Mouse (Mus musculus): Measurements from ENCODE around the gene Nrxn2.
A peak's percentile ranks its signal among the peaks of the same experiment; 100 is the strongest.

Gene Nrxn2

DNA sequence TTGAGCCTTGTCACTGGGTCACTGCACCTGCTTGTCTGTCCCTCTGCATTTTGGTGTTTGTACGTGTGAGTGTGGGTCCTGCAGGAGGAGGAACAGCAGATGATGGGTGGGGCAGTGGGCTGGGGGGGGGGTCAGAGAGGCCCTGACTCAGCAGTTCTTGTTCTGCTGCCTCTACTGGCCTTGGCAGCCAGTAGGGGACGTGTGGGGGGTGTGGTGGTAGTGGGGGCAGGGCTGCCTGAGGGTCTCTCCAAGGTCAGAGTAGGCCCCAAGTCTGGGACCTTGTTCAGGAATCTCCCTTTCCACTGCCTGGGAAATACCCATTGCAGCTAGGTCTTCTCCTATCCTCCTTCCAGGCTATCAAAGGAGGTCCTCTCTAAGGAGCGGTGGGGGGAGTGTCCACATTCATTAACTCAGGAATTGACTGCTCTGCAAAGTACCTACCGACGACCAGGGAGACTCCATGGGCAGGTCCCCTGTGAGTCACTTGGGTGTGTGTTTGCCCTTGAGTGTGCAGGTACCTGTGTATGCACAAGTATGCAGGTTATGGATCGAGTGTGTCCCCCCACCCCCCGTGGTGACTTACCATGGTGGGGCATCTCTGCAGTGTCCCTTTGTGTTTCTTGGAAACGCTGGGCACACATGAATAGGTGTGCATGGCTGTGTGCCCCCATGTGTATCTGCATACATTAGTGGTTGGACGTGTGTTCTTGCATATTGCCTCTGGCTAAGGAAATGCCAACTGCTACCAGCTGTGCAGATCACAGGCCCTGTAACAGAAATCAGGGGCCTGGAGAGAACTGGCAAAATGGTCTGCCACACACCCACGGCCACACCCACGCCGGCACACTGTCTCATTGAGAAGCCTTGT is 1.4 kb upstream of the Nrxn2 start:
- no peak for DNase-seq (ENCODE audit: low spot score)

DNA sequence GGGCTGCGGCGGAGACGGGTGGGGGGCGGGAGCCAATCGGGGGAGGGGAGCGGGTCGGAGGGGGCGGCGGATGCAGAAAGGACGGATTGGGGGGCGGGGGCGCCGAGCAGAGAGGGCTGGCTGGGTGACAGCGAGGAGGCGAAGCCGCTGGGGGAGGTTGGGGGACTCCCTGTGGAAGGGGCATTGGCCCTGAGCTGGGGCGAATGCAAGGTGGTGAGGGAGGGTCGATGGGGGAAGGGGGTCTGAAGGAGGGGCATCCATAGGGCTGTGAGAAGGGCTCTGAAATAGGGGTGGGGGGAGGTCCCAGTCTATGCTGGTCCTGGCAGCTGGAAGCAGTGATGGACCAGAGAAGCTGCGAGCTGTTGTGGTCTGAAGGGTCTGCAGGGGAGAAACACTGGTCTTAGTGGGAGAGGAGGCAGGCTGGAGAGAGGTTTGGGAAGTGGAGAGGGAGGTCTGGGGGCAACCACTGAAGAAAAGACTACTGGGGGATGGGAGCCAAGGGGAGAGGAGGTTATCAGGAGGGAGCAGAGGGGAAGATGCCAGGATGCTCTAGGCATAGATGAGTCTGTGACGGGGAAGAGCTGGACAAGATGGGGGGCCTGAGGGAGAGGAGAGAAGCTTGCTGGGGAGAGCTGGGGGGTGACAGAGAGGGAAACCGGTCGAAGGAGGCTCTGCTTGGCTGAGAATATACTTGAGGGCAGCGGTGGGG is 607 bp downstream of the Nrxn2 start:
- DNase-seq (ENCODE audit: low spot score): no peak

DNA sequence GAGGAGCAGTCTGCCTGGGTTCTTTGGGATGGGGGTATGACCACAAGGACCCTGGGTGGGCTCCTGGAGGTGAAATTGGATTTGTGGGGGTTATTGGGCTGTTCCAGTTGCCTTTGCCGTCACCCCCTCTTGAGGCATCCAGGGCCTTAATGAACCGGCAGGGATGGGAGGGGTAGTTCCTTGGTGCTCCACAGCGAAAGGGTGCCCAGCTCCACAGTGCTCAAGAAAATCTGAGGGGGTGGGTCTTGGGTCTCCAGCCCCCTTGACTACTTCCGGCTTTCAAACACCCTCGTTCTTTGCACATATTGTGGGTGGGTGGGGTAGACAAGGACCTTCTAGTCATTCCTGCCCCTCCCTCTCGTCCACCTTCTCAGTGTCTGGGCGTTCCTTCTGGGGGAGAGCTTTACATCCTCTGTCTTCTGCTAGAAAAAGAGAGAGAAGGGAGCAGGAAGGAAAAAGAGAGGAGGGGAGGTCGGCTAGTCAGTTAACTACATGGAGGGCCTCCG is 1.3 kb downstream of the Nrxn2 start:
- DNase-seq (ENCODE audit: low spot score): no peak

DNA sequence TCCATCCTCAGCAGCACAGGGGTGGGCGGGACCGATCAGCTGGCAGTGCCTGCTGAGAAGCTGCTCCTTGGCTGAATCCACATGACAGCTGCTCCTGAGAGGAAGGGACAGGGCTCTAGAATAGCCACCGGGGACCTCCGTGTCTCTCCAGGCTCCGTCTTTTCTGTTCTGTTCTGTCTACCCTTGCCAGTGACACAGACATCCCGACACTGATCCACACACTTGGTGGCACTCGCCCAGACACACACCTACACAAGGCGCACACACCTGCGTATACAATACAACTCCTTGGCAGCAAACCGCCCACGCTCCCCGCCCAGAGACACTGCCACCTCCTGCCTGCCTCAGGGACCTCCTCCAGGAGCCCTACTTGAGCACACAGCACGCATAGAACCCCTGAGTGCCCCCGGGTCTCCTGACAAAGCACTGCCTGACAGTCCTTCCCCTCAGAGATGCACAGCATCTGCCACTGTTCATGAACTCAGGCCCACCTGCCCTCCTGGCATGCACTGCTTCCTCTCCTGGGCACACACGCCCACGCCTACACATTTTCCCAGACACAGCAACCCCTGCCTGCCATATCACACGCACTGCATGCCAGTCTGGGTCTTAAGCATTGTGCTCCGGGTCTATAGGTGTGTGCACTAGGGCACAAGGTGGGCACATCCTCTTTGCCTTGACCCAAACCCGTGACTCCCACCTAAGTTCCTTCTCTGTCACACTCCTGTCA is 2.1 kb downstream of the Nrxn2 start:
- no peak for DNase-seq (ENCODE audit: low spot score)

DNA sequence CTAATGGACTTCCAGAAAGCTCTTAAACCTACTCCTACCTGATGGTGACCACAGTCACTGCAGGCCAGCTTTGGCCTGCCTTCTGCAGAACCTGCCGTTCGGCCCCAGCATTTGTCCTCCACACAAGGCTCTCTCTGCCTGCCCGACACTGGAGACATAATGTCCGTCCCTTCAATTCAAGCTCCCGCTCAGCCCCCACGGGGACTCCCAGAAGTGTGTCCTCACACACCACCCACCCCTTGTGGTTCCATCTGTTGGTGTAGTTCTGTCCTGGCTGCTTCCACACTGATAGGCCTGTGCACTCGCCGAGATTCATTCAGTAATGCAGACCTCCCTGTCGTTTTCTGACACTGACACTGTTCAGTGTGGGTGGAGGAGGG is 2.7 kb downstream of the Nrxn2 start:
- DNase-seq (ENCODE audit: low spot score): no peak

DNA sequence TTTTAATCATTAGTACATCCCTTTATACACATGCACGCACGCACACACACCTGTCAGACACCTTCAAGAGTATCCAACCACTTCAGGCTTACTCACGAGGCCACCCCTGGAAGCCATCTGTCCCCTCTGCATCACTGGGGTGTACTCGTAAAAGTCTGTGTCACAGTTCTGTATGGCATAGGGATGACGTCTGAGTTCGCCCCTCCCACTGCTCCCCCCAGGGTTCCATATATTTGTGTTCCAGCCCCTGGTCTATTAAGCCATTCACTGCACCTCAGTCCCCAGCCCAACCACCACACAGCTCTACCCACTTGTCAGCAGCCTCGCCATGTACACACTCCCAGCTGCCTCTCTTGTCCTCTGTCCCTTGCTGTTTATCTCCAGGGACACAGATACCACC is 3.5 kb downstream of the Nrxn2 start:
- no peak for DNase-seq (ENCODE audit: low spot score)

DNA sequence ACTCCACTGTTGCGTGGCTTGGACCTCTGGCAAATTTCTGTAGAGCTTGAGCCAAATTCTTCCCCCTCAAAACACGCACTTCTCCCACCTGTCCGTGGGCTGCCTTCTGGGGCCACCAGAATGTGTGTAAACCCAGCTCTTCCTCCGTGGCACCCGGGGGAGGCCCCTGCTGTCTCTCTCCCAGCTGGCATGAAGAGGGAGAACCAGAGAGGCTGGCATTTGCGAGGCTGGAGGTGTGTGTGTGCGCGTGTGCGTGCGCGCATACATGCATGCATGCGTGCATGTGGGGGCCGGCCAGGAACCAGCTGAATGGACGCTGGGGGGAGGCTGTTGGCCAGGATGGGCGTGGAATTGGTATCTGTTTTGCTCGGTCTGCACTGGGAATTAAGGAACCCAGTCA is 4.7 kb downstream of the Nrxn2 start:
- DNase-seq (ENCODE audit: low spot score): no peak

DNA sequence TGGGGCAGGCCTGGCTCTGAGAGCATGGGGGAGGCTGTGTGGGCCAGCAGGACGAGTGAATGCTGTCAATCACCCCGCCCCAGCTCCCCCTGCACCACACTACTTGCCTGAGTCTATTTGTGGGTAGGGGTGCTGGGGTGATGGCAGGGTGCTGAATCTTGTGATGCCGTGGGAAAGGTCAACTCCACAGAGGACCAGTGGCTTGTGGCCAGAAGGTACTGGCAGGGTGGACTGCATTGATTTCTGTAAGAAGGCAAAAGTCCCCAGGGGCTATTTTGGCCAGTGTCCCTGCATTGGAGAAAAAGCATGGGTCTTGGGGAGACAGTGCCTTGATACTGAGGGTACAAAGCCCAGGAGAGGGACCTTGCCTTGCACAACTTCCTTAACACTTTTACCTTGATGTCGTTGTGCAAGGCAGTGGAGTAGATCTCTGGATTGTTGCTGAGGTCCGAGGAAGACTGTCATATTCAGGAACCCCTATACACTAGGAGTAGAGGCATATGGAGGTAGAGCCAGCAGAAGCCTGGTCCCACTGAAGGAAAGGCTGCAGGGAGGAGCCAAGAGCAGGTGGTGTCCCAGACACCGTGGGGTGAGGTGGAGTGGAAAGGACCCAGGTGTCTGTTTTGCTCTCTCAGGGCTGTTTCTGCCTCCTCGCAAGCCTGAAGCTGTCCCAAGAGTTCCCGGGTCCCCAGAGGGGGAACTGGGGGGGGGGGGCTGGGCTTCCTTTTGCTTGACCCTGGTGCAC is 5.8 kb downstream of the Nrxn2 start:
- DNase-seq (ENCODE audit: low spot score): no peak

DNA sequence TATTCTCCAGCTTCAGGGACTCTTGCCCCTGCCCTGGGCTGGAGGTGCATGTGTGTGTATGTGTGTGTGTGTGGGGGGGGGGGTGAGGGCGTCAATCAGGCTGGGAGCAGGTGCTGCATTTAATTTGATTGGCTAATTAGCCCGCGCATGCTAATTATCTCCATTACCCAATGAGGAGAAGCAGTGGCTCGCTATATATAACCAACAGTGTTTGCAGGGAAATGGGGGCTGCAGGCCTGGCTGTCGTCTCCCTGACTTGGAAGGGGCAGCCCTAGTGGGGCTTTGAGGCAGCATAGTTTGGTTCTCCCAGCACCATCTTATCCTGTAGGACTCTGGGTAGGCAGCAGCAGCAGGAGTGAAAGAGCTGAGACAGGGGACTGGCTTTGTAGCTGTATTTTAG is 7.1 kb downstream of the Nrxn2 start:
- no peak for DNase-seq (ENCODE audit: low spot score)

DNA sequence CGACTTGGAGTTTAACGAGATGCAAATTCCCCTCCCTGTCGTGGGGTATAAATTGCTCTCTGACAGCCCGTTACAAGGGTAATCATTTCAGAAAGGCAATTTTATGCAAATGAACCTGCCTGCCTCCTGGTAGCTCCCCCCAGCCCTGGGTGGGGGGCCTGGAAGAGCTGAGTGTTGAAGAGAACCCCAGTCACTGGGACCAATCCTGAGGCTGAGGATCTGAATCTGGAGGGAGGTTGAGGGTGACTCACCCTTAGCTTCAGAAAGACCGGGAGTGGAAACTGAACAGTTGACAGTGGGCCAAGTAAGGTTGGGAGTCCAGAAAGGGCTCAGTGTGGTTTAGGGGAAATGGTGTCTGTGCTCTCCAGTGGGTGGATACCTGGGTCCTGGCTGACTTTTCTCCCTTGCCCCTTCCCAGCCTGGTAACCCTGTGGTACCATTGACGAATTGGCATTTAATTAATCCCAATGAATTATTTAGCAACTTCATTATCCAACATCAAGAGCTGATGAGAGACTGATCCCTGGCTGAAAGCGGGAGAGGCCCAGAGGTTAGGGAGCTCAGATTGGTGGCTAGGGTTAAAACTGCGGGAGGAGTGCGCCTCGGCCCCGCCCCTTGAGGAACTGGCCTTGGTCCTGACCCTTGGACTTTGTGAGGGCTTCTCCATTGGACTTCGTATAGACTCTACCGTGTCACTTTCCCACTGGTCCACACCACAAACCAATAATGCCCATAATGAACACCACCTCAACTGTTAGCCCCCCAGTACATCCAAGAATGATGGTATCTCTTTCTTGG is 8.4 kb downstream of the Nrxn2 start:
- DNase-seq (ENCODE audit: low spot score): peak; percentile 47

DNA sequence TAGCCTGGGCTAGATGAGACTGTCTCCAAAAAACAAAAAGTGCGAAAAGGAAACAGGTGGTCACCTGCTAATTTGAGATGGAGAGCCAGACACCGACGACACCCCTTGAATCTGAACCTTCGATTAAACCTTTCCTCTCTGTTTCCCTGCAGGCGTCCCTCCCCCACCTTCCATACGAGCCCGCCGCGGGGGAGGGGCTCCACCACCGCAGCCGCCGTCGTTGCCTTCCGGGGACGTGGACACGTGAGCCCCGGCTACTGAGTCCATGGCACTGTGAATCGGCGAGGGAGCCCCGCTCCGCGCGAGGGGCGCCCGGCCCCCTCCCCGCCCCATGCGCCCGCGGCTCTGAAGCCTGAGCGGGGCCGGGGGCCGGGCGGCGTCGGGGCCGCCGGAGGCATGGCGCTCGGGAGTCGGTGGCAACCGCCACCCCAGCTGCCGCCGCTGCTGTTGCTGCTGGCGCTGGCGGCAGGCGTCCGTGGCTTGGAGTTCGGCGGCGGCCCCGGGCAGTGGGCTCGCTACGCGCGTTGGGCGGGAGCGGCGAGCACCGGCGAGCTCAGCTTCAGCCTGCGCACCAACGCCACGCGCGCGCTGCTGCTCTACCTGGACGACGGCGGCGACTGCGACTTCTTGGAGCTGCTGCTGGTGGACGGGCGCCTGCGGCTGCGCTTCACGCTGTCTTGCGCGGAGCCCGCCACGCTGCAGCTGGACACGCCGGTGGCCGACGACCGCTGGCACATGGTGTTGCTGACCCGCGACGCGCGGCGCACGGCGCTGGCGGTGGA is 9.3 kb downstream of the Nrxn2 start:
- DNase-seq (ENCODE audit: low spot score): peak; percentile 43

DNA sequence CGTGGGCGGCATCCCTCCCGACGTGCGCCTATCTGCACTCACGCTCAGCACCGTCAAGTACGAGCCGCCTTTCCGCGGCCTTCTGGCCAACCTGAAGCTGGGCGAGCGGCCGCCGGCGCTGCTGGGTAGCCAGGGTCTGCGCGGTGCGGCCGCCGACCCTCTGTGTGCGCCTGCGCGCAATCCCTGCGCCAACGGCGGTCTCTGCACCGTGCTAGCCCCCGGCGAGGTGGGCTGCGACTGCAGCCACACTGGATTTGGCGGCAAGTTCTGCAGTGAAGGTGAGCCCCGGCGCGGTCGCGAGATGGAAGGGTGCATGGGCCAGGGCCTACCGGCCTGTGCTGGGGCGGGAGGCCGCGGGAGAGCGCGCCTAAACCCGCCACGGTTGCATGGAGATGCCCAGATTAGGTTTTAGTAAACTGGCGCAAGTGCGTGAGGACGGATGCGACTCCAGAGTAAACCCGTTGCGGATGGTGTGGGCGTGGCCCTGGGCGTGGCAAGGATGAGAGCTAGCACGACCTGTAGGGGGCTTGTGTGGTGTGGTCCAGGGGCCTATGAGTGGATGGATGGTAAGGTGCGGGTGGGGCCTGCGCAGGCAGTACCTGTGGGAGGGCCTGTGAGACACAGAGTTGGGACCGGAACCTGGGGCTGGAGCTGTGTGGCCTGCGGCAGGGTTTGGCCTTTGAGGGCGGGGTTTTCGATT is 10.1 kb downstream of the Nrxn2 start:
- no peak for DNase-seq (ENCODE audit: low spot score)

DNA sequence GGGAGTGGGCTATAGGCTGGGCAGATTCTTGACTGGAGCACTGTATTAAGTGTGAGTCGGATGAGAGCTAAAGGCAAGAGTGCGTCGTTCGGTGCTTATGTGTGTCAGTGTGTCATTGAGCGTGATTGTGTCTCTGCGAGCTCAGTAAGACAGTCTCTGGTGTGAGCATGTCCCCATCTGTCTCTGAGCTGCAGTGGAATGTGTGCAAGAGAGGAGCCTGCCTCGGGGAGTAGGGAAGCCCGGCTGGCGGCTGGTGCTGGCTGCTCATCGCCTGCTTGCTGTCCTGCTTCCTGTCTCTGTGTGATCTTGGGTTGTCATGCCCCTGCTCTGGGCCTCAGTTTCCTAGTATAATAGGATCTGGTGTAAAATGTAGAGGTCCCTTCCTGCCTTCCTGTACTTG is 24.5 kb downstream of the Nrxn2 start:
- no peak for DNase-seq (ENCODE audit: low spot score)

DNA sequence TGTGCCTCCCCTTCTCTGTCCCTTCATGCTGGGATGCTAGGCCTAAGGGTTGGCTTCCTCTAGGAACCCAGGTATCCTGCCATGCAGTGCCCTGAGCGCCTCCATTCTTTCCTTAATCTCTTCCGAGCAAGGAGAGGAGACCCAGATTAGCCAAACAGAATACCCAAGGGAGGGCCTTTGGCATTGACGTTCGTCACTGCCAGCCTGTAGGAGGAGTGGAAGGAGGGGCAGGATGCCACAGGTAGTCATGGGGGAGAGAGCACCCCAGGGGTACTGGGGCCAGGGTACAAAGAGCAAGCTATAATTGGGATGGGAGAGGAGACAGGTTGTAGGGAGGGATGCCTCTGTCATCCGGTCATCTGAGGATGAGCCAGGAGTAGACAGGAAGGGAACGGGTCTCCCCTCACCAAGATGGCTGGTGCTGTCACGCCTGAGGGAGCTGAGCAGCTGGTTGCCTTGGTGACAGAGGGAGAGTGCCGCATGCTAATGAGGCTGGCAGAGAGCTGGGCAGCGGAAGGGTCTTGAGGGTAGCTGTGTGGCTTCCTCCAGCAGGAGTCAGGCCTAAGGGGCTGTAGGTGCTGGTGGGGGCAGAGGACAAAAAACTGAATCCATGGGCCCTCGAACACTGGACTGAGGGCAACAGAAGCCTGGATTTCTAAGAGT is 27.4 kb downstream of the Nrxn2 start:
- DNase-seq (ENCODE audit: low spot score): no peak

DNA sequence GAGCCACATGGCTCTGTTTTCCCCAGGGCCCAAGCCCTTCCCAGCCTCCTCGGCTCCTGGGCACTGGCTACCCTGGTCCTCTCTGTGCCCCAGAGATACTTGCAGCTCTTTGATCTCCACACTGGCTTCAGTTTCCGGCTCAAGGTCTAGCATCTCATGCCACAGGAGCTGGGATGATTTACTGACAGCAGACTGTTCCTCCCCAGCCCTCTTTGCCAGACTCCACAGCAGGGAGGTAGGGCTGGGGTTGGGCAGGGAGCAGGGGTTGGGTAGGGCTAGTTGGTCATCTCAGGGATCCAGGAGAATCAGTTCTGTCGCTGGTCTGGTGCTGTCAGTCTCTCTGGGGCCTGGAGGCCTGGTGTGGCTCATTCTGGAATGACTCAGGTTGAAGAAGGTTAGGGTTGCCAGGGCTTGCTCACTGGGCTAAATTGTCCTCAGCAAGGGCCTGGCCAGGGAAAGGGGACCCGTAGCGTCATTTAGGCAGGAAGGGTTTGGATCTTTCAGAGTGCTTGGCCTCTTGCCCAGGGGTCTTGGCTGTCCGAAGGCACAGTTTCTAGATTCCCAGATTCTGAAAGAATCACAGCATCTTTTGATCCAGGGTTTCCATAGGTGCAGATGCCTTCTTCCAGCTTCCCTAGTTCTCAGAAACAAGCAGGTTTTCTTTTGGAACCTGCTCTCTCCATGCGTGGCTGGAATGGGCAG is 28.4 kb downstream of the Nrxn2 start:
- DNase-seq (ENCODE audit: low spot score): no peak

DNA sequence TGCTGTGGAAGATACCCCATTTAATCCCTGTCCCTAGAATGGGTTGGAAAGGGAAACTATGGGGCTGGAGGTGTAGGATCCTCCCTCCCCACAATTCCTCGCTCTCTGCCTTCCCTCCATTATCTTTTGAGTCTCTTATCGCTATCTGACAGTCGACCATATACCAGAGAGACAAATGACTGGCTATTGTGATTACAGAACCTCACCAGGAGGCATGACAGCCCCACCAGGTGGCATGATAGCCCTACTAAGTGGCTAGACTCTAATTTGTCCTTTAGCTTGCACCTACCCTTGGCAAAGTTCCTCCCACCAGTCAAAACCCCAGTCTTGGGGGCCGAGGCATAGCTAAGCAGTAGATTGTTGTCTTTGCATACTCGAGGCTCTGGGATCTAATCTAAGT is 30.2 kb downstream of the Nrxn2 start:
- no peak for DNase-seq (ENCODE audit: low spot score)

DNA sequence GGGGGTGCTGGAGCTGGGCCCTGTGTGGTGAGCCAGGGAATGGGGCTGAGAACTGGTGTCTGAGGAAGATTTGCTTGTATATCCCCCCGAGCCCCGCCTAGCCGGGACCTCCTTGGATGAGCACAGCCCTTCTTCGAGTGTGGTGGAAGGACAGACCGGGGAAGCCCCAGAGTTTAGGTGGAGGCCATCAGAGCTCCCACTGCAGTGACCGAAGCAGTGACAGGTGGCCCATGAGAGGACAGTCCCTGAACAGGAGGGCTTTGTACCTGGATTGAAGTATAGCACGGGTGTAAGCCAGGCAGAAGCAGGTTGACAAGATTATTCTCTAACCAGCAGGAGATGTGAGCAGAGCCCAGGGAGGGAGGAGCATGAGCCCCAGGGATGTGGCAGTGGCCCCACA is 31.3 kb downstream of the Nrxn2 start:
- DNase-seq (ENCODE audit: low spot score): no peak

DNA sequence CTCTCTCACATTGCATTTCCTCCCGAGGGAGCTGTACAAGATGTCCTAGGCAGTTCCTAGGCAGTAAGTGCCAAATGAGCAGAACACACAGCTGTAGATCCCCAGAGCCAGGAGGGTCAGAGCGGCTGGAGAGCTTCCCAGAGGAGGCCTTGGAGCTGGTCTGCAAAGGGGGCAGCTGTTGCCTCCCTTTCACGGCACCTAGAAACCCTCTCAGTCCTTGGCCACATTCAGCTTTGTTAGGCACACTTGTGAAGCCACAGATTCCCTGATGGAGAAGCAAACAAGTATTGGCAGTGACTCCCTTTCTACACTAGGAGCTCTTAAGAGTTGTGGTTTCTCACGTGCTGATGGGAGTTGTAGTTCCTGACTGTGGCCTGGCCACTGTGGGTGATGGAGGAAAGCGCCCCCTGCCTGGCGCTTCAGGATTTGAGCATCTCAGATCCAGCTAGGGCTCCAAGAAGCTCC is 33.5 kb downstream of the Nrxn2 start:
- peak; percentile 53 for DNase-seq (ENCODE audit: low spot score)
